Mouse (Mus musculus) small intestine, adult 2 months (tissue): ENCODE results near the gene Hnrnpa0.

Source experiments
- CTCF ChIP-seq: fragments of 200-500 bp; IDR thresholded peaks from 2 replicates; pipeline ENCODE4 v1.5.1; 2012; ENCODE audit warnings: low read depth, mild to moderate bottlenecking, control low read depth, inconsistent platforms, low read length, moderate library complexity, mixed read lengths; ENCODE audit not compliant: insufficient replicate concordance, insufficient read length; ENCODE audit errors: extremely low read depth
- POLR2A ChIP-seq: fragments of 200-500 bp; IDR thresholded peaks from 2 replicates; pipeline ENCODE4 v1.6.1; 2012; ENCODE audit warnings: low read depth, mild to moderate bottlenecking, control low read depth, inconsistent platforms, low read length, moderate library complexity

DNA sequence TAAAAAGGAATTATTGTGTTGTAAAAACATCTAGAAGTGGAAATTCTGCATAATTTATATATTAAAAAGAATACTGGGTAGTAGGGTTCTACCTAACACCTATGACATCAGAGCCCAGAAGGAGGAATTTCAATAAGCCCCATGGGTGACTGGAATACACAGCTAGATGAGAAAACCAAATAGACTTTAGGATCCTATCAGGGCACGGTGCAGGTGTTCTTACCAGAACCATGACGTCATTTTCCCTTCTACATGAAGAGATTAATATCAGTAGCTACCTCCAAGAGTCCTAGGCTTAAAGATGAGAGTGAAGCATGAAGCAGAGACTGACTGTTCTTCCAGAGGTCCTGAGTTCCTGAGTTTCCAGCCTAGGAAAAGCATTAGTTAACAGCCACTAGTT lies 11.6 kb downstream of the Hnrnpa0 start:
- TF ChIP-seq CTCF (no peak), POLR2A (no peak)
